Mouse (Mus musculus): ENCODE measurements around the gene Caskin2.
"Not testable (repeated sequence)": the region's sequence is repeated elsewhere in the genome, so short reads cannot be mapped to it uniquely, and the experiment has no call there.

The Caskin2 gene

DNA sequence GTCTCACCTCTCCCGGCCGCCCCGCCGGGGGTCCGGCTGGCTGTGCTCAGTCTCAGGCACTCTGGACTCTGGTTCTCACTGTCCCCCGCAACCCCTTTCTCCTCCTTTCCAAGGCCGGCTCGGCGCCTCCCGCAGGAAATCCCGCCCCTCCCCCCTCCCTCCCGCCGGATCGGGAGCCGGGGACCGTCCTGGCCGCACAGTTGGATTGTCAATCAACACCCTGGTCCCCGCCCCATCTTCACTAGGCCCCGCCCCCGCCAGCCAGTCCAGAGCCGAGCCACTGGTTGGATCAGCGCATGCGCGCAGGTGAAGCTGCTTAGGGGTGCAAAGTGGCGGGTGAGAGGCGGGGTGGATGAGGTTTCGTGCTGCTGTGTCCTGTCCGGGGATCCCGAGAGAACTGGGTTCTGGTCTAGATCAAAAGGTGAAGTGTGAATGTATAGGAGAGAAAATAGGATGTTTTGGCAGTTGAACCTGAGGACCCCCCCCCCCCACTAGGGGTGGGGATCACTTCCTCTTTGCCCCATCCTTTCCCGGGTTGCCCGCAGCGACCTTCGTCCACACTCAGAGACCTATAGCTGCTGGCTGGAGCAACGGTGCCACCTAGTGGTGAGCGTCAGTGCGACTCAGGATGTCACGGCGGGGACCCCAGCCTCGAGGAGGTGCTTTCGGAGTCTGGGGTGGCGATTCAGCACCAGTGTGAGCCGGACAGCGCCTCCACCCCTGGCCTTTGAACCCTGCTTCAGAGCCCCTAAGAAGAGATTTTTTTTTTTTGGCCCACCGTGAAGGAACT is at the start of gene Caskin2:
TSS of gene Caskin2 (minus strand) at position 133 of the 790 bp plus-strand sequence.
- peak; percentile 96 to 98 for DNase-seq (ENCODE audit: low spot score in 2 of 2)

GRCm38 (mm10) chr11:115859143-115859945 is 45.9 kb upstream of the Caskin2 start:
- DNase-seq (ENCODE audit: low spot score in 2 of 2) = peak; percentile 57 to 89

DNA sequence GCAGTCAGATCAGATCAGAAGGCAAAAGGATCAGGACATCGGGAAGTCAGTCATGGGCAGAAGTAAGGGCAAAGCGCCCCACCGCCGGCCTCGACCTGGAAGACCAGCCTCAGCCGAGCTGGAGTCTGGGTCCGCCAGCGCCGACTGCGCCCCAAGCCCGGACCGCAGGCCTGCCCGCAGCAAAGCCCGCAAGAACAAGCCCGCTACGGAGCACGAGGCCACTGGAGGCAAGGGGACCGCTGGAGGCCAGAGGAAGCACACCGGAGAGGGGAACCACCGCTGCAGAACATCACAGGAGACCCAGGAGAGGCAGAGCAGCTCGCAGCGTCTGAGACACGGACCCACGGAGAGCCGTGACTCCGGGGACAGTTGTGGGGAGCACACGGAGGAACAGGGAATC is 44.9 kb upstream of the Caskin2 start, which contains the start of gene Myo15b:
TSS of gene Myo15b (plus strand) at position 53 of the 400 bp plus-strand sequence.
- DNase-seq (ENCODE audit: low spot score in 2 of 2) = no peak

- DNase-seq (ENCODE audit: low spot score in 2 of 2) = no peak
These were observed 44.5 kb upstream of the Caskin2 start for GRCm38 (mm10) chr11:115857936-115858335.

- DNase-seq (ENCODE audit: low spot score in 2 of 2) = not testable (repeated sequence)
These were observed 43.7 kb upstream of the Caskin2 start for GRCm38 (mm10) chr11:115857146-115857545.

DNA sequence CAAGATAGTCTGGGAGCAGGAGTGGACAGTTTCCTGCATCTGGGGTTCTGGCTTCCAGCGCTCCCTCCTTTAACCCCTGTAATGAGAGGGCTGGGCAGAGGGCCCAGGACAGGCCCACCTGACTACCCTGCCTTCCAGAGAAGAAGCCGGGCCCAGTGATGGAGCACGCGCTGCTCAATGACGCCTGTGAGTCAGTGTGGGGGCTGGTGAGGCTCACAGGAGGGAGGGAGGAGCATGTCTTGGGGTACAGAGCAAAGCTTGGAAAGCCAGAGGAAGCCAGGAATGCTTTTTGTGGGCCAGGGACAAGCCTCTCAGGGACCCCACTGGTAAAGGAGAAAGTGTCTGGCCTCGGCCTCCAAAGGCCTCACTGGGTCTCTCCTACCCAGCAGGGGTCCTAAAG is 41.2 kb upstream of the Caskin2 start:
- no peak for DNase-seq (ENCODE audit: low spot score in 2 of 2)

DNA sequence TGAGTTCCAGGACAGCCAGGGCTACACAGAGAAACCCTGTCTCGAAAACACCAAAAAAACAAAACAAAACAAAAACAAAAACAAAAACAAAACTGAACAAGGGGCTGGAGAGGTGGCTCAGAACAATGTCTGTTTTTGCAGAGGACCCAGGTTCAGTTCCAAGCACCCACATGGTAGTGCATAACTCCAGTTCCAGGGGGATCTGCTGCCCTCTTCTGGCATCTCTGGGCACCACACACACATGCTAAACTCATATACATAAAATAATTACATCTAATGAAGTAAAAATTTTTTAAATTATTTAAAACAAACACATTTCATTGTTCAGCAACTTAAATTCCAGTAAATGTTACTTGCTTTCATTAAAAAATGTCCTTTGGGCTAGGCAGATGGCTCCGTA is 32.4 kb upstream of the Caskin2 start:
- no peak for DNase-seq (ENCODE audit: low spot score in 2 of 2)

DNA sequence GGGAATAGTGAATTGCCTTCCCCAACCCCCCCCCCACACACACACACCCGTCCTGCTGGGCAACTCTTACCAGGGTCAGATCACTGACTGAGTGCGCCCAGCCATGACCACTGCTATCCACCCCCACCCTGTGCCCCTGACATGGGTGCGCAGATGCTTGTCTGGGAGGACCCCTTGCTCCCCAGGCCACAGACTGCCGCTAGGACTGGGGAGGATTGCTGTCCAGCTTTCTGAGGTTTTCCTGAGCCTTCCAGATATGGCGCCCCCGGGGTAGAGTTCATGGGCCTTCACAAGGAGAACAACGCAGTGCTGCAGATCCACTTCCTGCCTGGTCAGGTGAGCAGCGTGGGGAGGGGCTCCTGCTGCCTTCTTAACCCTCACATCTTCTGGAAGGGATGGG is 30.8 kb upstream of the Caskin2 start:
- DNase-seq (ENCODE audit: low spot score in 2 of 2) = no peak

GRCm38 (mm10) chr11:115843891-115844239 is 30.4 kb upstream of the Caskin2 start:
- DNase-seq (ENCODE audit: low spot score in 2 of 2) = no peak

DNA sequence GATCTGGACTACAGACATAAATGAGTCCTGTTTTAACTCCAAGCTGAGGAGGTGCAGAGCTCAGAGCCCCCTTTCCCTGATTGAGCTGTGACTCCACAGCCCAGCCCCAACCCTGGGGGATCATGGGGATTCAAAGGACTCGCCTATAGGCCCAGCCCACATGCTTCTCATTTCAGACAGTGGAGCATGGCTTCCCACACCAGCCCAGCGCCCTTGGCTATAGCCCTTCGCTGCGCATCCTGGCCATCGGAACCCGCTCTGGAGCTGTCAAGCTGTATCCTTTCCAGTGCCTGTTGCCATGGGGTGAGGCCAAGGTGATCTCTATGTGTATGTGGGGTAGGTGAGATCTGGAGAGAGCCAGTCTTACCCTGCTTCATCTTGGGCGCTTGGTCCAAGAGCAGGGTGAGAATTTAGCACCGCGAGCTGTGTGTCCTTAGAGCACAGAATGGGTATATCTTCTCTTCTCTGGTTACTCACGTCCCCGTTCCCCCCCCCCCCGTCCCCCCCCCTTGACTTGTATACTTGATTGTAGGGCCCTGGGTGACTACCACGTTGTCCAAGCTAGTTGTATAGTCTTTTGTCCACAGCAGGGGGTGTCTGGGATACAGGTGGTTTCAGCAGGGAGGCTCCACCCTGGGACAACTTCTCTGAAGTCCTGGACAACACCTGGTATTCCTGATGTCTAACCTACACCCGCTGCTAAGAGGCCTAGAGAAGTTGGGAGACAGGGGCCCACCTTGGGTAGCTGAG is 29.9 kb upstream of the Caskin2 start:
- no peak for DNase-seq (ENCODE audit: low spot score in 2 of 2)

DNA sequence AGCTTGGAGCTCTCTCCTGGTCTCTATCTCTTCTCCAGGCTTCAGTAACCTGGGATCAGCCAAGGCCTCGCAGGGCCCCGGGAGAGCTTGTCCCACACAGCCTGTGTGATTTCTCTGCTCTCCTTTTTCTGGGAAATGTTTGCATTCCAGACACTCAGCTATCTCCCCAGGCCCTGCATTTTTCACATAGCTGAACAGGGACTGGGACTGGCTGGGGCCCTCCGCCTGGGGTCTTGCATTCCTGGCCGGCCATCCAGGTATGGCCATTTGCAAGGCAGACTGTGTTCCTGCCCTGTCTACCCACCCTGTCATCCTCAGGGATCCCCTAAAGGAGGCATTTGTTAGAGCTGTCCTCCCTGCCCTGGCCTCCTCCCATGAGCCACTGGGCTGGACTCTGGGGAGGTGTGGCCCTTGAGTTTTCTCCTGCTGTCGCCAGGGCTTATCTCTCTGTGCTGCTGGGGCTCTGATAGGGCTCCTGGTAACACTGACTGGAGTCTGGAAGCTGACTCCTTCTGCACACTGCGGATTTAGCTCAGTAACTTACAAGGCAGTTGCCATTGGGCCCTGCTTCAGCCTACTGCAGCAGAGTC is 28.6 kb upstream of the Caskin2 start:
- DNase-seq (ENCODE audit: low spot score in 2 of 2) = no peak

GRCm38 (mm10) chr11:115841044-115841443 is 27.6 kb upstream of the Caskin2 start:
- DNase-seq (ENCODE audit: low spot score in 2 of 2) = no peak

DNA sequence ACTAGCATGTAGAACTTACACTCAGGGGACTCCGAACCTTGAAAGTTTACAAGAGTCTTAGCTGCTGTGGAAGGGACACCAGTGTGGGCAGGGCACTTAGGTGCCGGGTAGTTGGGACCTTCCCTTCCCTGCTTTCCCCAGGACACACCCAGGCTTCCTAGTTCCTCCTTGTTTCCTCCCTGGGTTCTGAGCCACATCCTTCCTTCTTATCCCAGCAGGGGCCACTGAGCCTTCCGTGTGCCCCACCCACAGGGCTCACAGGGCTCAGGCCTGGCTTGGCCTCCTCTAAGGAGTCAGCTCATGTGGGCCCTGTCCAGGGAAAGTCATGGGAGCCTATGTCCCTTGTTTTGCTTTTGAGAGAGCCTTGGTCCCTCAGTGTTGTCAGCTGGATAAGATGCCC is 26.3 kb upstream of the Caskin2 start:
- DNase-seq (ENCODE audit: low spot score in 2 of 2) = no peak

GRCm38 (mm10) chr11:115838895-115839311 is 25.5 kb upstream of the Caskin2 start:
- no peak for DNase-seq (ENCODE audit: low spot score in 2 of 2)

GRCm38 (mm10) chr11:115837606-115838345 is 24.3 kb upstream of the Caskin2 start:
- no peak for DNase-seq (ENCODE audit: low spot score in 2 of 2)

DNA sequence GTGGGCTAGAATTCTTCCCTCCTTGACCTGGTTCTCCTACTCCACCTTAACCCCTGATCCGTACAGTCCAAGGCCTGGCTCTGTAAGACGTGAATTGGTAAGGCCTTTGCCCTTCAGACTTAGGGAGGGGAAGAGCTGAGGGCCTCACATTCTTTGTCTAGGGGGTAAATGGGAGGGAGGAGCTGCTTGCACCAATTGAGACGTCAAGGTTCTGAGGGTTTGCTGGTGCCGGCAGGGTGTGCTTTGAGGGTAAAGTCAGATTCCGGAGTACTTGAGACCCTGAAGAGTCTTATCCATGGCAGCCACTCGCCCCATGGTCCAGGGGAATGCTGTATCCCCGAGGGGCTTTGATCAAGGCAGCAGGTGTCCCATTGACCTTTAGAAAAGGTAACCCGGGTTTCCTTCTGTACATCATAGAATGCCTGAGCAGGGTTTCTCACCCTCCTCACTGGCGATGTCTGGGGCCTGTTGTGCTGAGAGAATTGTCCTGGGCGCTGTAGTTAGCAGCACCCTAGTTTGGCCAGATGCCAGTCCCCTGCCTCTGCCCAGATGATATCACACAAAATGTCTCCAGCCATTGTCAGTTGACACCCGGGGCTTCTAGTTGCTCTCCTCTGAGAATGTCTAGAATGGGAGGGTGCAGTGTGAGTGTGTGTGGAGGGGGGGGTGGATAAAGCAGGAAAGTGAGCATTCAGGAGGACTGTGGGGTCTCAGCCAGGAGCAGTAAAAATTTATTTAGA is 23.4 kb upstream of the Caskin2 start:
- DNase-seq (ENCODE audit: low spot score in 2 of 2) = no peak

DNA sequence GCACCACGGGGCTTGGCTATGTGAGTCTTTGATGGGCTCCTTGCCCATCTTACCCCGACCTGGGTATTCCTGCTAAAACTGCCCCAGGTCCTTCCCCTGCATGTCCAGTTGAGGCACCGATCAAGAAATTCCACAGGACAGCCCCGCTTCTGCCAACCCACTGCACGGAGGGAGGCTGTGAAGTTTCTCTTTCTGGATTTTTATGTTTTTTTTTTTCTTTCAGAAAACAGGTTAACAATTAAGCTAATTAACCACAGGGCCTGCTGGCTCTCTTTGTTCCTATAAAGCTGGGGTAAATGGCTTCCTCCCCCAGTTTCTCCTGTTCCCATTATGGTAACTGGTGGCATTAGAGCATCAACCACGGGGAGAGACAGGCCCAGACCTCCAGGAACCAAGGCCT is 20.6 kb upstream of the Caskin2 start:
- no peak for DNase-seq (ENCODE audit: low spot score in 2 of 2)

DNA sequence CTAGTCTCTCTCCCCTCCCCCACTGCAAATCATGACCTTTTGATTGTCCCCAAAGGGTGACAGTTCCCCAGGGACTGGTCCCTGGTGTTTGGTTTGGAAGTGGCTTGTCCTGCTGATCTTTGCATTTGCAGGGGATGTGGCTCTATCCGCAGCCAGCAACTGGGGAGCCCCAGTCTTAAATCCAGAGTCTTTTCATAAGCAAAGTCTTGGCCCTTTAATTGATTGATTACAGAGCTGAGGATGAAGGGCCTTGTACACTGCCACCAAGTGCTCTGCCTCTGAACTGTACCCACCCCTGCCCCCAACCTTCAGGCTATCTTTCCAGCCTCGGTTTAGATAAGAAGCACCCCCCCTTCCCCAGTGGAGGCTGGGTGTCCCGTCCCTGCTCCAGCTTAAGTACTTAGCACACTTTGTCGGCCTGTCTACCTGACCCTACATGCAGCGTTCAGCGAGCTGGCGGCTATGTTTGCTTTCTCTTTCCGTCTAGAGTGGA is 19.6 kb upstream of the Caskin2 start:
- DNase-seq (ENCODE audit: low spot score in 2 of 2) = no peak

- DNase-seq (ENCODE audit: low spot score in 2 of 2) = no peak
These were observed 19.1 kb upstream of the Caskin2 start for GRCm38 (mm10) chr11:115832523-115832922.

DNA sequence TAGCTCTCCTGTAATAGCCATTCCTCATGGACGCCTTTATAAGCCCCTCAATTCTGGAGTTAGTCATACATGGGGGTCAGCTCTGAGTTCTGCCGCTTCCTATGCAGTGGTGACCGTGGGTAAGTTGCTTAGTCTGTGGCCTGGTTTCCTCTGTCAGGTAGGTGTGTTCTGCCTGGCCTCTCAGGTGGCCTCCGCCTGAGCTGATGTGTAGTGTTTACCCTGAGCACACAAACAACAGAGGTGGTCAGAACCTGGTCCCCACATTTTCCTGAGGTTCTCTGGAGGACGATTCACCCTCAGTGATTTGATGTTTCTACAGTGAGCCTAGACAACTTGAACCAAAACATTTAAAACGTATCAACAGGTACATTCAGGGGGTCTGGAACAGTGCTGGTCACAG is 18.6 kb upstream of the Caskin2 start:
- no peak for DNase-seq (ENCODE audit: low spot score in 2 of 2)

Measured in cerebellum, postnatal 4 days (tissue).